Mouse (Mus musculus): ENCODE measurements around the gene Med12l. TPM values are rescaled to one million over a fixed set of nuclear protein-coding genes. Genes with fewer than 3 reads are reported as not detected.

The Med12l gene
- polyA plus RNA-seq, 1 experiment from 2014 or later = 1.8 TPM

- Histone ChIP-seq H3K4me1 (no peaks in the 10 kb centered on the region), H3K36me3 (no peaks in the 10 kb centered on the region), H3K9me3 (no peaks in the 10 kb centered on the region), H3K4me3 (no peak overlapping the region), H3K9ac (no peak overlapping the region), H3K27ac (no peak overlapping the region), H3K4me2 (replicated peaks) (no peak overlapping the region), H3K27me3 (no peaks in the 10 kb centered on the region)
- ATAC-seq (ENCODE audit: low FRiP score, low read depth) = no peak
- 78% methylated on average over 4 of the region's 4 CpGs for WGBS
Measured at GRCm38 (mm10) chr3:59187336-59187735, 181.7 kb downstream of the Med12l start.

- no peaks in the 10 kb centered on the region for H3K36me3 ChIP-seq
- H3K4me2 ChIP-seq (replicated peaks) = no peak overlapping the region
- no peaks in the 10 kb centered on the region for H3K4me1 ChIP-seq
- 92% methylated on average over 6 of the region's 6 CpGs for WGBS
- no peak overlapping the region for H3K4me3 ChIP-seq
- no peaks in the 10 kb centered on the region for H3K9me3 ChIP-seq
- no peak overlapping the region for H3K27ac ChIP-seq
- ATAC-seq (ENCODE audit: low FRiP score, low read depth) = no peak
- H3K9ac ChIP-seq = no peak overlapping the region
- no peaks in the 10 kb centered on the region for H3K27me3 ChIP-seq
Measured at GRCm38 (mm10) chr3:59191674-59192073, 186.0 kb downstream of the Med12l start.

GRCm38 (mm10) chr3:59194099-59194498 is 188.5 kb downstream of the Med12l start:
- ATAC-seq (ENCODE audit: low FRiP score, low read depth) = no peak
- Histone ChIP-seq H3K4me3 (no peak overlapping the region), H3K9ac (no peak overlapping the region), H3K4me1 (no peaks in the 10 kb centered on the region), H3K4me2 (replicated peaks) (no peak overlapping the region), H3K27ac (no peak overlapping the region), H3K27me3 (no peaks in the 10 kb centered on the region), H3K36me3 (no peaks in the 10 kb centered on the region), H3K9me3 (no peaks in the 10 kb centered on the region)
- 82% methylated on average over 7 of the region's 7 CpGs for WGBS

DNA sequence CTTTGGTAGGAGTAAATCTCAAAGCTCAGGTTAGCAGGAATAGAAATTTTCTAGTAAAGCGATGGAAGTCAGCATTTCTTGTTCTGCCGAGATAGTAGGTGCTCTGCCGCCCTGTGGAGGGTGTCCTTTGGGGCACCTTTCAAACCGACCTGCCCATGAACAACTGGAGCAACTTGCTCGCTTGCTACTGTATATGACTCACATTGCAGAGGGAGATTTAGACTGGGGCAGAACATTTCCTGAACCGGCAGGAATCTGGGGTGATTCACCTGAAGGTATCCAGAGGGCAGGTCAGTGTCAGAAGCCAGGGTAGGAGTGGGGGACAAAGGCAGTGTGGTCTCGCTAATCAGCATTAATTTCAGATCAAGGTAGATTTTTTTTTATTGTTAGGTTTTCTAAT is 189.3 kb downstream of the Med12l start, which contains the start of gene Gpr87:
TSS of gene Gpr87 (minus strand) at position 167 of the 400 bp plus-strand sequence.
- no peak for ATAC-seq (ENCODE audit: low FRiP score, low read depth)
- Histone ChIP-seq H3K4me2 (replicated peaks) (no peak within 1 kb of the TSS), H3K9ac (no peak within 1 kb of the TSS), H3K36me3 (no peaks in the 10 kb centered on the region), H3K4me3 (no peak within 1 kb of the TSS), H3K27ac (no peak within 1 kb of the TSS), H3K27me3 (no peaks in the 10 kb centered on the region), H3K4me1 (no peaks in the 10 kb centered on the region), H3K9me3 (no peaks in the 10 kb centered on the region)
- WGBS = 84% methylated on average over 7 of the region's 7 CpGs

DNA sequence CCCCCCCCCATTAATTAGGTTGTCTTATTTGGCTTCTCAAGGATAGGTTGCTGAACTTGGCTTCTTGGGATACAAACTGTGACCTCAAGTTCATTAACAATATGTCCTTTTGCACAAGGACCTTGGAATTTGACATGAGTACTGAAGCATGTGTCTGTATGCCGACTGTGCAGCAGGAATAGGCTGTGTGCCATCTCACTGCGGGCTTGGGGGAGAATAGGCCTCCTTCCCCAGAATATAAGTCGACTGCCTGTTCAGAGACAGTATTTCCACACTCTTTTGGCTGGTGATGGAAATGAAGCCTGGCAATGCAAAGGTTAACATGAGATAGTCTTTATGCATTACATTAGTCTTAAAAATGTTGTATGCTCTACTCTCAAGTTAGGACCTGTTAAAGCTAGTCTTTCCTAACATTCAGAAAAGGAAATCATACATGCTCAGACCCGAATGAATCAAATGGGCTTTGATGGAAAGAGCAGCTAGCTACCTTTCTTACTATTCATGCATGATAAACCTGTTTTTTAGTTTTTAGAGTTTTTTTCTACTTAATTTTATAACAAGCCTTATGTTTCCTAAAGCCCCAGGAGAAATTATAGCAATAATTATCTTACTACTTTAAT is 191.8 kb downstream of the Med12l start:
- H3K27ac ChIP-seq = no peak overlapping the region

DNA sequence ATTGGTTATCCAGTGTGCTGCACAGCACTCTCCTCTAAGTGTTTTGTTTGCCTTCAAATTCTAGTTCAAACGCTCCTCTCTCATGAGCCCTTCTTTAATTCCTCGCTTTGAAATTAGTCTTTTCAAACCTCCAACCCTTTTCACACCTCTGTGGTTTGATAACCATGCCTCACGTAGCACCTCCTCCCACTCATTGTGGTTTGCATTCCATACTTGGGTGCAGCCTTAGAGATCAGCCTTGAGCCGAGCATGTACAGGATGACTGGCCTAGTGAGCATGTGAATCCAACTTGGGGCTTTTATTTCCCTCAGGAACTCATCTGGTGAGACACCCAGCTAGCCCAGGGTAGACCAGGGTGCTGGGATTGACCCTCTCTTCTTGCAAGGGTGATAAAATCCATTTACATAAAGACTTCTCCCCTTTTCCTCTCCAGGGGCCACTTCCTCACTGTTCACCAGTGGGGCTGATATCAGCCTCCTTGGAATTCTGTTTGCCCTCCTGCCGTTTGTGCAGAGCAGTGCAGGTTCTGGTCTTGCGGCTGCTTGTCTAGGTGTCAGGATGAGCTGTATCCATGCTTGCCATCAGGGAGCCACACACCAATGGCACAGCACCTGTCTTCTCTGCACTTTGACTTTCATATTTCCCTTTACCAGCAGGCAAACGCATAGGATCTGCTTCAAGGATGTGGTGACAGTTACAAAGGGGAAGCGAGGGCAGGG is 198.3 kb downstream of the Med12l start:
- H3K4me1 ChIP-seq = peaks cover 25% of the 10 kb centered on the region
- H3K9me3 ChIP-seq = no peaks in the 10 kb centered on the region
- ATAC-seq (ENCODE audit: low FRiP score, low read depth) = no peak
- 75% methylated on average over 8 of the region's 8 CpGs for WGBS
- H3K9ac ChIP-seq = no peak overlapping the region
- H3K36me3 ChIP-seq = no peaks in the 10 kb centered on the region
- H3K4me2 ChIP-seq (replicated peaks) = no peak overlapping the region
- H3K27me3 ChIP-seq = no peaks in the 10 kb centered on the region
- no peak overlapping the region for H3K4me3 ChIP-seq
- H3K27ac ChIP-seq = no peak overlapping the region

More for the DNA sequence above, 191.8 kb downstream of the Med12l start:
- no peak for ATAC-seq (ENCODE audit: low FRiP score, low read depth)
- Histone ChIP-seq H3K4me1 (no peaks in the 10 kb centered on the region), H3K27me3 (no peaks in the 10 kb centered on the region), H3K9me3 (no peaks in the 10 kb centered on the region), H3K36me3 (no peaks in the 10 kb centered on the region), H3K4me3 (no peak overlapping the region), H3K4me2 (replicated peaks) (no peak overlapping the region), H3K9ac (no peak overlapping the region)
- WGBS = 78% methylated on average over 4 of the region's 4 CpGs

DNA sequence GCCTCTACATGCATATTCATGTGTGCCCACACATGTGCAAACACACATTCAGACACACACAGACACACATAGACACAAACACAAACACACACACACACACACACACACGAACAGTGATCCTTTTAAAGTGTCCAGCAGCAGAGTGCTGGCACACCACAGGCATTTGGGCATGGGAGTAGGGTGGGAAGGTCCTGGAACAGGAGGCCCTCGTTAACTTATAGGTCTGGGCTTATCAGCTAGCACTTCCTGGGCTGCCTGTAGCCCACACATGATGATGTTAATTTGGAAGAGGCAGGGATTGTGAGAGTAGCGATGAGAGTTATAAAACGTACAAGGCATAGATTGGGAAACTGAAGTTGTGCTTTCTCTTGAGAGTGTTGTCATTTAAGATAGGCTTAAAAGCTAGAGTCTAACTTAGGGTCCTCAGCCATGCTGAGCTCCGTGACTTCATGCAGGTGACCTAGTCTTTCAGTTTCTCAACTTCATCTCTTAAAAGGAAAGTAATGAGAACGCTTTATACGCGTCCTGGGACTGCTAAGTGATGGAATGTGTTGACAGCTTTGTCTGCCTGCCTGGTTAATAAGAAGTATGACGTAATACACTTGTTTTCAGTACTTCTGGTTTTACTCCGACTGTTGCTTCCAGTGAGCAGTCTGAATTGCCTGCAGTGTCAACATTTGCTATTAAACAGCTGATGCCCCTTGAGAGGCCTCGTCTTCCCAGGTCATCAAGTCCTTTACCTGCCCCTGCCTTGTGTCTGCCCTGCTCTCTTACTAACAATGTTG is 199.3 kb downstream of the Med12l start:
- Histone ChIP-seq H3K27me3 (no peaks in the 10 kb centered on the region), H3K27ac (no peak overlapping the region), H3K9me3 (no peaks in the 10 kb centered on the region), H3K4me2 (replicated peaks) (no peak overlapping the region), H3K4me1 (peaks cover 25% of the 10 kb centered on the region), H3K9ac (no peak overlapping the region), H3K36me3 (no peaks in the 10 kb centered on the region), H3K4me3 (no peak overlapping the region)
- WGBS = 36% methylated on average over 11 of the region's 11 CpGs
- ATAC-seq (ENCODE audit: low FRiP score, low read depth) = 0 out of 2 replicates have a peak, but pooled peaks have one; percentile 37

DNA sequence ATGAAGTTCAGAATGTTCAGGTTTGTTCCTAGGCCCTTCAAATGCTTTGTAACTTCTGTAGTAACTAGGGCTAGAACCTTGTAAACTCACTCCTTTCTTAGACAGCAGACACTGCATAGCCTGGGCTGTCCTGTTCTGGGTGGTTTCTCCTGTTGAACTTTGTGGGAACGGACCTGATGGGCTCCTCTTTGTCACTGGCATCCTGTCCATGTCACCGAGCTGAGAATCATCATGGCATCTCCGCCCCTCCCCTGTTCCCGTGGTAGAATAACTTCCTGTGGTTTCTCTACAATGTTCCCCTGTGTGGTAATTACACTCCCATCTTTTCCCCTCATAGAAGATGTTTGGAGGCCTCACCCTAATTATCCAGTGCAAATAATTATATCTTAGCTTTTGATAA is 200.3 kb downstream of the Med12l start:
- 80% methylated on average over 4 of the region's 4 CpGs for WGBS
- no peak for ATAC-seq (ENCODE audit: low FRiP score, low read depth)
- Histone ChIP-seq H3K9ac (no peak overlapping the region), H3K4me2 (replicated peaks) (no peak overlapping the region), H3K9me3 (no peaks in the 10 kb centered on the region), H3K27ac (no peak overlapping the region), H3K36me3 (no peaks in the 10 kb centered on the region), H3K4me3 (no peak overlapping the region), H3K4me1 (peaks cover 25% of the 10 kb centered on the region), H3K27me3 (no peaks in the 10 kb centered on the region)

GRCm38 (mm10) chr3:59208650-59209548 is 203.3 kb downstream of the Med12l start:
- no peaks in the 10 kb centered on the region for H3K9me3 ChIP-seq
- no peaks in the 10 kb centered on the region for H3K36me3 ChIP-seq
- H3K9ac ChIP-seq = no peak overlapping the region
- ATAC-seq (ENCODE audit: low FRiP score, low read depth) = peak; percentile 41; the same call in 1 of the 2 replicates
- WGBS = 61% methylated on average over 4 of the region's 4 CpGs
- H3K27ac ChIP-seq = no peak overlapping the region
- no peak overlapping the region for H3K4me2 ChIP-seq (replicated peaks)
- peaks cover 25% of the 10 kb centered on the region for H3K4me1 ChIP-seq
- H3K4me3 ChIP-seq = no peak overlapping the region
- H3K27me3 ChIP-seq = no peaks in the 10 kb centered on the region

DNA sequence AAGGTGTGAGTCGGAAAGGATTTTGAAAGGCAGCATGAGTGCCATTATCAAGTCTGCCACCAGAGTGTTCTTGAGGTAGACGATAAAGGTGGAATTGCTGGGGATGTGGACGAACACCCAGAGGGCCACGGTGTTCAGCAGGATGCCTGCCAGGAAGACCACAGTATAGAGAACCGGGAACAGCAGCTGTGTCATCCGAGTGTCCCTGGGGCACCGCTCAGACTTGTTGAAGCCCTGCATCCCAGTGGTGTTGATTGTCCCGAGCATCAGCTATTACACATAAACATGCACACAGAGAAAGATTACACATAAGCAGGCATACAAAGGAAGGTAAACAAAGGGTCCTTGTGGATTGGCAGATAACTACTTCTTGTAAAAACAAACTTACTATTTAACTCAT is 204.5 kb downstream of the Med12l start:
- 77% methylated on average over 8 of the region's 8 CpGs for WGBS

GRCm38 (mm10) chr3:59210727-59211126 is 205.1 kb downstream of the Med12l start, which contains the start of gene P2ry13:
TSS of gene P2ry13 (minus strand) at chr3:59210882.
- Histone ChIP-seq H3K27me3 (no peaks in the 10 kb centered on the region), H3K27ac (no peak within 1 kb of the TSS), H3K36me3 (no peaks in the 10 kb centered on the region), H3K9ac (no peak within 1 kb of the TSS), H3K4me3 (no peak within 1 kb of the TSS), H3K4me1 (peaks cover 14% of the 10 kb centered on the region), H3K4me2 (replicated peaks) (no peak within 1 kb of the TSS), H3K9me3 (no peaks in the 10 kb centered on the region)
- ATAC-seq (ENCODE audit: low FRiP score, low read depth) = no peak
- WGBS = 79% methylated on average over 6 of the region's 6 CpGs

More for the DNA sequence above, 204.5 kb downstream of the Med12l start:
- Histone ChIP-seq H3K36me3 (no peaks in the 10 kb centered on the region), H3K4me1 (peaks cover 17% of the 10 kb centered on the region), H3K9ac (no peak overlapping the region), H3K27me3 (no peaks in the 10 kb centered on the region), H3K4me2 (replicated peaks) (no peak overlapping the region), H3K4me3 (no peak overlapping the region), H3K27ac (no peak overlapping the region), H3K9me3 (no peaks in the 10 kb centered on the region)
- ATAC-seq (ENCODE audit: low FRiP score, low read depth) = no peak

Data from limb, embryonic 13.5 days (tissue).